Mouse (Mus musculus) forebrain, embryonic 12.5 days (tissue): ENCODE measurements around the gene Ikzf2. TPM values are rescaled to one million over a fixed set of nuclear protein-coding genes. Genes with fewer than 3 reads are reported as not detected.

Experiments
- ATAC-seq: fragments of 200-750 bp; cut with Nextera tagmentation; 2 replicates; pipeline ENCODE4 v1.8.0; 2017; ENCODE audit warnings: moderate TSS enrichment; ENCODE audit not compliant: low FRiP score
- H3K27ac ChIP-seq: fragments of 300-500 bp; sonication (generic); 2 replicates; pipeline ENCODE4 v1.5.1; 2016; ENCODE audit warnings: mild to moderate bottlenecking
- H3K27me3 ChIP-seq: fragments of 300-500 bp; sonication (generic); 2 replicates; pipeline ENCODE4 v1.6.1; 2016; ENCODE audit warnings: mild to moderate bottlenecking
- H3K36me3 ChIP-seq: fragments of 300-500 bp; sonication (generic); replicated peaks from 2 replicates; pipeline ENCODE4 v1.6.1; 2016; ENCODE audit warnings: mild to moderate bottlenecking
- H3K4me1 ChIP-seq: fragments of 300-500 bp; sonication (generic); 2 replicates; pipeline ENCODE4 v1.6.1; 2016
- H3K4me2 ChIP-seq: fragments of 300-500 bp; sonication (generic); 2 replicates; pipeline ENCODE4 v1.6.1; 2016; ENCODE audit warnings: mild to moderate bottlenecking, moderate library complexity
- H3K4me3 ChIP-seq: fragments of 300-500 bp; sonication (generic); replicated peaks from 2 replicates; pipeline ENCODE4 v1.5.1; 2016; ENCODE audit warnings: mild to moderate bottlenecking
- H3K9ac ChIP-seq: fragments of 300-500 bp; sonication (generic); 2 replicates; pipeline ENCODE4 v1.6.1; 2016; ENCODE audit warnings: mild to moderate bottlenecking
- H3K9me3 ChIP-seq: fragments of 300-500 bp; sonication (generic); 2 replicates; pipeline ENCODE4 v1.6.1; 2016
- WGBS: fragments of 180-500 bp; shearing (Covaris S2); methylation state at CpG from one replicate; pipeline ENCODE4 v1.1.7; 2016; 5-methylcytosine and 5-hydroxymethylcytosine counted together
- polyA plus RNA-seq: library from polyadenylated mRNA; unstranded; fragments of >200 nt; fragmentation: Nextera tagmentation; extraction: Ambion mirVana; gene quantifications from 2 replicates; pipeline ENCODE4 v1.2.1, GENCODE M21; 2016

The Ikzf2 gene
- 5.6 and 5.9 TPM in 2 replicates for polyA plus RNA-seq

DNA sequence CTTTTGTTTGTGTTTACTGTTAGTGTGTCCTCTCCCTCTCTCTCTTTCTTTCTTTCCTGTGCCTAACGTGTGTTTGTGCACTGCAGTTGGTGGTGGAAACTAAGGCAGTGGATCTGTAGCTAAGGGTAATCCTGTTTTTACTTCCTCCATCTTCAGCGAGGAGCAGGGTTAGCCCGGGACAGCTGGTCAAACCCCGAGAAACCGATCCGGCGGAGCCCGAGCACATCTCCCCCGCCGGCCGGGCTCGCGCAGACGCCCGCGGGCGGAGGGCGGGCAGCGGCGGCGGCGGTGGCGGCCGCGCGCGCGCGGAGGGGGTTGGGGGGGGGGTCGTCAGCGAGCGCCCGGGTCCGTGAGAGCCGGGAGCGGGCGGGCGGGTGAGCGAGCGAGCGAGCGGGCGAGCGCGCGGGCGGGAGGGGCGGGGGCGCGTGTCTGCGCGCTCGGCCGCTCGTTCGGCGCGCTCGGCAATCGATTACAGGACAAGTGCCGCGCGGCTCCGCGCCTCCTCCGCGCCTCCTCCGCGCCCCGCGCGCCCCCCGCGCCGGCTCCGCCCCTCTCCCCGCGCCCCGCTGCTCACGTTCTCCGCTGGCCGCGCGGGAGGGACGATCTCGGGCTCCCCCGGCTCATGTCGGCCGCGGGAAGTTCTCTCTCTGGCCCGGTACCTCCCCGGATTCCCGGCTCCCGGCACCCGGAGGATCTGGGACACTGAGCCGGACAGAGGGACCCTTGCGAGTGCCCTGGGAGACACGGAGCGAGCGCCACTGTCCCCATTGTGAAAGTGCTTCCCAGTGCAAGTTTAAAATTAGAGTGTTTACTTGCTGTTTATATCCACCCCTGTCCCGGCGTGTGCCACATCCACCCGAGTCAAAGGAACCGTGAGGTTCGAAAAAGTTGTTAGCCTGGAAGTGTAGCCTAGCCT lies at the start of gene Ikzf2:
Gene Ikzf2, minus strand, starts transcription at position 170 of the 916 bp plus-strand sequence.
- Histone ChIP-seq H3K4me1 (peaks cover 16% of the 10 kb centered on the region), H3K27ac (peak within 1 kb of the TSS; percentile 88), H3K4me3 (peak within 1 kb of the TSS; percentile 71), H3K4me2 (peak within 1 kb of the TSS; percentile 75), H3K9me3 (no peaks in the 10 kb centered on the region), H3K27me3 (no peaks in the 10 kb centered on the region), H3K9ac (peak within 1 kb of the TSS; percentile 74), H3K36me3 (no peaks in the 10 kb centered on the region)
- peak; percentile 92 for ATAC-seq
- under 1% methylated on average over 59 of the region's 105 CpGs for WGBS

GRCm38 (mm10) chr1:69729729-69730128 lies 42.7 kb upstream of the Ikzf2 start:
- peak; percentile 66 for ATAC-seq
- H3K9ac ChIP-seq, result no peak overlapping the region
- no peak overlapping the region for H3K4me2 ChIP-seq
- no peaks in the 10 kb centered on the region for H3K9me3 ChIP-seq
- peaks cover 12% of the 10 kb centered on the region for H3K4me1 ChIP-seq
- no peaks in the 10 kb centered on the region for H3K36me3 ChIP-seq
- 28% methylated on average over 1 of the region's 1 CpGs for WGBS
- no peaks in the 10 kb centered on the region for H3K27me3 ChIP-seq
- no peak overlapping the region for H3K4me3 ChIP-seq
- H3K27ac ChIP-seq, result no peak overlapping the region

DNA sequence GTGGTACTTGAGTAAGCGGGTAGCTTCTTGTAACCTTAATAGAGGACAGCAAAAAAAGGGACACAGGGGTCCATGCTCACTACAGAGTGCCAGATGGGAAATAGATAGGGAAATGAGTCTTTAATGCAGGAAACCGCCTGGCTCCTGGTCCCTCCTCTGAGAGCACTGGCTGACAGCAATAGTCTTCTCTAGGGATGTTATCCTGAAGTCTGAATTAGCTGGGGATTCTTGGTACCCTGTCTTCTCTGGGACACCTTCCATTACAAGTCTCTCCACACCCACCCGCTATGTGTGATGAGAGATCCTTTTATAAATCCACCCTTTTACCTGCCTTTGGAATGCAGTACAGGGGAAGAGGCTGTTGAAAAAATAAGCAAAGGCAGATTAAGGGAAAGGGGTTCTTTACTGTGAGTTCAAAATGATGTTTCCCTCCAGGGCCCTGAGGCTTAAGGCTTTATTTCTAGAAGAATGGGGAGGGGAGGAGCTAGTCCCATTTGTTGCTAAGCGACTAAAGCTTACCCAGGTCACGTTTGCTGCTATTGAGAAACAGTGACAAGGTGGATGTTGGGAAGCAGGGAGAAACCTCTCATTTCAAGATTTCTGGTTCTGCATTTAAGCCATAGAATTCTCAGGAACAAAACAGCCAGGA lies 42.1 kb upstream of the Ikzf2 start:
- 5% methylated on average over 5 of the region's 5 CpGs for WGBS
- Histone ChIP-seq H3K27ac (peak overlapping the region; percentile 75), H3K36me3 (no peaks in the 10 kb centered on the region), H3K4me2 (peak overlapping the region; percentile 17; the same call in 1 of the 2 replicates), H3K4me3 (no peak overlapping the region), H3K9ac (no peak overlapping the region), H3K4me1 (peaks cover 12% of the 10 kb centered on the region), H3K27me3 (no peaks in the 10 kb centered on the region), H3K9me3 (no peaks in the 10 kb centered on the region)
- peak; percentile 92 for ATAC-seq

GRCm38 (mm10) chr1:69727968-69728367 lies 40.9 kb upstream of the Ikzf2 start:
- ATAC-seq, result no peak
- WGBS, result 52% methylated on average over 5 of the region's 5 CpGs
- H3K4me3 ChIP-seq, result no peak overlapping the region
- no peak overlapping the region for H3K4me2 ChIP-seq
- no peak overlapping the region for H3K27ac ChIP-seq
- no peak overlapping the region for H3K9ac ChIP-seq
- peaks cover 12% of the 10 kb centered on the region for H3K4me1 ChIP-seq
- no peaks in the 10 kb centered on the region for H3K27me3 ChIP-seq
- no peaks in the 10 kb centered on the region for H3K9me3 ChIP-seq
- no peaks in the 10 kb centered on the region for H3K36me3 ChIP-seq

DNA sequence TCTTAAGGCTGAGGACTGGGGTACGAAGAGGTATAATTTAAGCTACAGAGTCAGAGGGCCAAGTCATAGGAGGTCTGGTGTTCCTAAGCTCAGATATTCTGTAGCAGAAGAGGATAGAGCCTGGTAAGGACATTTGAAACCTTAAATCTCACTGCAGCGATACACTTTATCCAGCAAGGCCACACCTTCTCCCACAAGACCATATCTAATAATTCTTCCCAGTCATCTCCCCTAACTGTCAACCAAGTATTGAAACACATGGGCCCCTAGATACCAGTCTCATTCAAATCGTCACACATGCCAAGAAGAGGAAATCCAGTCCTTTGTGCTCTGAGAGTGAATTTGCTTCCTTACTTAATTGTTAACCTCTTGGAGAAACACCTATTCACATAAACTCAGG lies 30.1 kb upstream of the Ikzf2 start:
- Histone ChIP-seq H3K36me3 (no peaks in the 10 kb centered on the region), H3K4me1 (no peaks in the 10 kb centered on the region), H3K27ac (no peak overlapping the region), H3K9ac (no peak overlapping the region), H3K9me3 (no peaks in the 10 kb centered on the region), H3K4me2 (no peak overlapping the region), H3K4me3 (no peak overlapping the region), H3K27me3 (no peaks in the 10 kb centered on the region)
- no peak for ATAC-seq
- 89% methylated on average over 3 of the region's 3 CpGs for WGBS

- no peaks in the 10 kb centered on the region for H3K4me1 ChIP-seq
- H3K4me3 ChIP-seq, result no peak overlapping the region
- no peaks in the 10 kb centered on the region for H3K27me3 ChIP-seq
- no peaks in the 10 kb centered on the region for H3K9me3 ChIP-seq
- H3K4me2 ChIP-seq, result no peak overlapping the region
- WGBS, result 80% methylated on average over 1 of the region's 1 CpGs
- H3K27ac ChIP-seq, result no peak overlapping the region
- no peaks in the 10 kb centered on the region for H3K36me3 ChIP-seq
- no peak overlapping the region for H3K9ac ChIP-seq
- ATAC-seq, result no peak
Measured at GRCm38 (mm10) chr1:69708571-69708970, 21.5 kb upstream of the Ikzf2 start.

DNA sequence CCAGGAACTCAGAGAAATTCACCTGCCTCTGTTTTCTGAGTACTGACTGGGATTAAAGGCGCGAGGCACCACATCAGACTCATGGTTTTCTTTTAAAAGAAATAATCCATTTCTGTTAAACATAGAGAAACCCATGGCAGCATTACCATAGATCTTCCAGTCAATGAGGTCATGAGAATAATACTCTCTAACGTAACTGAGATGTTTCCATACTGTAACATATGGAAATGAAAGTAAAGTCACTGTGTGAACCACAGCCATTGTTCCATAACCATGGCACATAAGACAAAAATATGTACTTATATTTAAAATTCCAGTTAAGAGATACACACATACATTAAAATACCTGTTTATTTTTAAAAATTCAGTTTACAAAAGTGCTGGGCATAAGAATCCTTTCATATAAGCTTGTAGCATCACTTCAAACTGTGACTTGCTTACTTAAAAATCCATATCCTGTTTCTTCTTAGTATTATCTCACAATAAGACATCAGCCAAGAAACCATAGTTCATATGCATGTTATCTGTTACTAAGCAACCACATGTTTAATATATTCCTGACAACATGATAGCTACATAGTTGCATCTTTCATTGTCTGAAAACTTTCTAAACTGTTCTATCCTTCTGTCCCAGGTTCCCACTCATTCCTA lies 16.6 kb upstream of the Ikzf2 start:
- Histone ChIP-seq H3K4me3 (no peak overlapping the region), H3K9ac (no peak overlapping the region), H3K36me3 (no peaks in the 10 kb centered on the region), H3K4me2 (no peak overlapping the region), H3K27me3 (no peaks in the 10 kb centered on the region), H3K4me1 (no peaks in the 10 kb centered on the region), H3K27ac (no peak overlapping the region), H3K9me3 (no peaks in the 10 kb centered on the region)
- no peak for ATAC-seq
- 91% methylated on average over 3 of the region's 3 CpGs for WGBS

- H3K9ac ChIP-seq, result no peak overlapping the region
- 84% methylated on average over 6 of the region's 6 CpGs for WGBS
- ATAC-seq, result no peak
- 0 out of 2 replicates have a peak, but pooled peaks cover 3% of the 10 kb centered on the region for H3K4me1 ChIP-seq
- no peak overlapping the region for H3K27ac ChIP-seq
- H3K4me2 ChIP-seq, result no peak overlapping the region
- no peak overlapping the region for H3K4me3 ChIP-seq
- H3K9me3 ChIP-seq, result no peaks in the 10 kb centered on the region
- H3K27me3 ChIP-seq, result no peaks in the 10 kb centered on the region
- no peaks in the 10 kb centered on the region for H3K36me3 ChIP-seq
Measured at GRCm38 (mm10) chr1:69691946-69692345, 4.9 kb upstream of the Ikzf2 start.

DNA sequence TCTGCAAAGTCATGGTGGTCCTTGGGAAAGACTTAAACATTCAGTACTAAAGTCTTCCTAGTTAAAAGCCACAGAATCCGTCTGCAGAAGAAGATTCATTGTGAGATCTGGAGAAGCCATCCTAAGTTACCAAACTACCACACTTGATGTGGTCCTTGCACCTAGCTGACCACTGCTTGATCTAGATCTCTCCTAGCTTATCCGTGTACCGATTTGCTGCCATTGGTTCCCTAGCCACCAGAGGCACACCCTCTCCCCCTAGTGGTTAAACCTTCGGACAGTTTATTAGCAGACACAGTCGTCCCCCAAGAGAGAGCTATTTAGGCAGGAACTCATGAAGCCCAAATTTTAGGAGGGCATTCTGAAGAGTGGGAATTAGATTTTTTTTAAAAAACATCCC lies 1.9 kb upstream of the Ikzf2 start:
- Histone ChIP-seq H3K9ac (no peak overlapping the region), H3K27me3 (no peaks in the 10 kb centered on the region), H3K27ac (no peak overlapping the region), H3K9me3 (no peaks in the 10 kb centered on the region), H3K4me3 (no peak overlapping the region), H3K36me3 (no peaks in the 10 kb centered on the region), H3K4me1 (peaks cover 15% of the 10 kb centered on the region), H3K4me2 (no peak overlapping the region)
- WGBS, result under 1% methylated on average over 5 of the region's 5 CpGs
- no peak; the same call in 1 of the 2 replicates for ATAC-seq

DNA sequence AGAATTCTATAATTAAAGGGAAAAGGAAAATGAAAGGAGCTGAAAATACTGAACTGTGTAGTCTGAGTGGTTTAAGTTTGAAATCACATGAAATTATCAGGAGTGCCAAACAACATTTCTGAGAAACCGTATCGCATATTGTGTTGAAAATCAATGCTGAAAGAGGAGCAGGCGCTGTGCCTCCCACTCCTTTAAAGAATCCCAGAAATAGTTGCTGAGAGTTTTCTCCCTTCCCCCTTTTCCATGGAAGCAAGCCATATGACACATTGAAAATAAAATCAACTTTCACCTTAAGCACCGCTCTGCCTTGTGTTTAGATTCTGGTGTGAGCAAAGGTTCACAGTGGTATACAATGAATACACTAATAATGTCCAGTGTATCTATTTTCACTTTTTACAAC lies 1.1 kb upstream of the Ikzf2 start:
- ATAC-seq, result no peak
- 12% methylated on average over 4 of the region's 4 CpGs for WGBS
- peak overlapping the region; percentile 71 for H3K4me3 ChIP-seq
- no peak overlapping the region for H3K9ac ChIP-seq
- no peaks in the 10 kb centered on the region for H3K36me3 ChIP-seq
- no peaks in the 10 kb centered on the region for H3K9me3 ChIP-seq
- no peaks in the 10 kb centered on the region for H3K27me3 ChIP-seq
- no peak overlapping the region for H3K27ac ChIP-seq
- peak overlapping the region; percentile 75 for H3K4me2 ChIP-seq
- H3K4me1 ChIP-seq, result peaks cover 16% of the 10 kb centered on the region

GRCm38 (mm10) chr1:69686741-69687075 lies 337 bp downstream of the Ikzf2 start:
- Histone ChIP-seq H3K27ac (peak overlapping the region; percentile 88), H3K9me3 (no peaks in the 10 kb centered on the region), H3K27me3 (no peaks in the 10 kb centered on the region), H3K4me2 (peak overlapping the region; percentile 75), H3K9ac (peak overlapping the region; percentile 74), H3K36me3 (no peaks in the 10 kb centered on the region), H3K4me1 (peaks cover 16% of the 10 kb centered on the region), H3K4me3 (peak overlapping the region; percentile 71)
- 0% methylated on average over 6 of the region's 6 CpGs for WGBS
- ATAC-seq, result no peak

DNA sequence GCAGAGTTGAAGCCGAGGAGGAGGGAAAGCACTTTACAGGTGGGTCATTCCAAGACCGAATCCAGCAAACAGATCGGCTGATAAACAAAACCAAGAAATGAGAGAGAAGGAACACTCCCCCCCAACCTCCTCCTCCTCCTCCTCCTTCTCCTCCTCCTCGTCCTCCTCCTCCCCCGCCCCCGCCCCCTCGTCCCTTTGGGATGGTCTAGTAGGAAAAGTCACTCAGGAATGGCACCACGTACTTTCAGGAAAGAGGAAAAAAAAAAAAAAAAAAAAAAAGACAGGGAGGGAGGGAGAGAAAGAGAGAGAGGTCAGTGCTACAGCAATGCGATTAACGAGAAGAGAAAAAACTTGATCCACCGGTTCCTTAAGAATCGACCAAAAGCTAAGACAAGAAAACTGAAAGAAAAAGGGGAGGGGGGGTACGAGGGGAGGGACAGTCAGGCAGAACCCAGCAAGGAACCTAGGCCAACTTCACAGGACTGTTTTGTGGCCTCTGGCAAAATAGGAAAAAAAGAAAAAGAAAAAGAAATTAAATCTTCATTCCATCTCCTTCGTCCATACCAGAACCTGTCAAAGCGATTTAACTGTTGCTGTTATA lies 1.1 kb downstream of the Ikzf2 start:
- Histone ChIP-seq H3K27ac (no peak overlapping the region), H3K36me3 (no peaks in the 10 kb centered on the region), H3K9me3 (no peaks in the 10 kb centered on the region), H3K4me2 (peak overlapping the region; percentile 75), H3K4me3 (peak overlapping the region; percentile 71), H3K27me3 (no peaks in the 10 kb centered on the region), H3K9ac (peak overlapping the region; percentile 56), H3K4me1 (peaks cover 16% of the 10 kb centered on the region)
- ATAC-seq, result no peak
- 1% methylated on average over 11 of the region's 15 CpGs for WGBS
